Mouse (Mus musculus): ENCODE data around the gene Vmac. TPM values are rescaled to one million over a fixed set of nuclear protein-coding genes. Genes with fewer than 3 reads are reported as not detected.

Gene Vmac
- polyA plus RNA-seq, 1 experiment, result 4.5 TPM

- Histone ChIP-seq H3K36me3 (ENCODE audit: control insufficient read depth, insufficient read depth) (no peaks in the 10 kb centered on the region), H3ac (ENCODE audit: control insufficient read depth, insufficient read length, low read depth) (no peak overlapping the region), H3K4me3 (ENCODE audit: insufficient read depth, poor library complexity, severe bottlenecking) (no peak overlapping the region), H3K79me2 (ENCODE audit: control insufficient read depth, insufficient read depth) (no peaks in the 10 kb centered on the region), H3K79me3 (ENCODE audit: low read depth) (no peaks in the 10 kb centered on the region), H3K27me3 (ENCODE audit: control insufficient read depth, insufficient read depth, insufficient read length) (peaks cover 41% of the 10 kb centered on the region)
- TF ChIP-seq FOSL1 (IDR thresholded peaks at IDR 0.05; ENCODE audit: insufficient read depth, low read length, poor library complexity, severe bottlenecking) (no peak), CTCF (IDR thresholded peaks at IDR 0.05; ENCODE audit: control insufficient read depth, insufficient read depth, insufficient read length) (no peak)
Observed at GRCm38 (mm10) chr17:56744173-56744572, 26.4 kb upstream of the Vmac start.

- TF ChIP-seq MYOD1 (IDR thresholded peaks at IDR 0.05; ENCODE audit: control insufficient read depth, insufficient read length, low read depth), result no peak
- no peak for TF ChIP-seq USF1 (IDR thresholded peaks at IDR 0.05; ENCODE audit: low read depth)
- no peak for TF ChIP-seq CTCF (IDR thresholded peaks at IDR 0.05; ENCODE audit: control insufficient read depth, insufficient read depth, insufficient read length)
- TF ChIP-seq MAX (IDR thresholded peaks at IDR 0.05), result no peak
- no peak for TF ChIP-seq FOSL1 (IDR thresholded peaks at IDR 0.05; ENCODE audit: insufficient read depth, low read length, poor library complexity, severe bottlenecking)
- TF ChIP-seq MYOG (IDR thresholded peaks at IDR 0.05; ENCODE audit: control insufficient read depth, extremely low read depth, insufficient read length), result no peak
- no peak for TF ChIP-seq CEBPB (IDR thresholded peaks at IDR 0.05; ENCODE audit: low read depth)
- peaks cover 55% of the 10 kb centered on the region for H3K27me3 ChIP-seq (ENCODE audit: control insufficient read depth, insufficient read depth, insufficient read length)
- H3K4me3 ChIP-seq (ENCODE audit: insufficient read depth, poor library complexity, severe bottlenecking), result no peak overlapping the region
- no peaks in the 10 kb centered on the region for H3K79me2 ChIP-seq (ENCODE audit: control insufficient read depth, insufficient read depth)
- H3K36me3 ChIP-seq (ENCODE audit: control insufficient read depth, insufficient read depth), result no peaks in the 10 kb centered on the region
- H3K79me3 ChIP-seq (ENCODE audit: low read depth), result no peaks in the 10 kb centered on the region
- H3ac ChIP-seq (ENCODE audit: control insufficient read depth, insufficient read length, low read depth), result no peak overlapping the region
Observed at GRCm38 (mm10) chr17:56740788-56741160, 23.0 kb upstream of the Vmac start.

GRCm38 (mm10) chr17:56740118-56740787 lies 22.4 kb upstream of the Vmac start:
- H3K4me3 ChIP-seq (ENCODE audit: insufficient read depth, poor library complexity, severe bottlenecking), result no peak overlapping the region
- peaks cover 58% of the 10 kb centered on the region for H3K27me3 ChIP-seq (ENCODE audit: control insufficient read depth, insufficient read depth, insufficient read length)
- H3ac ChIP-seq (ENCODE audit: control insufficient read depth, insufficient read length, low read depth), result no peak overlapping the region

GRCm38 (mm10) chr17:56738221-56738620 lies 20.4 kb upstream of the Vmac start:
- H3K27me3 ChIP-seq (ENCODE audit: control insufficient read depth, insufficient read depth, insufficient read length), result peaks cover 68% of the 10 kb centered on the region
- no peaks in the 10 kb centered on the region for H3K79me3 ChIP-seq (ENCODE audit: low read depth)
- no peaks in the 10 kb centered on the region for H3K36me3 ChIP-seq (ENCODE audit: control insufficient read depth, insufficient read depth)
- H3ac ChIP-seq (ENCODE audit: control insufficient read depth, insufficient read length, low read depth), result no peak overlapping the region
- TF ChIP-seq USF1 (IDR thresholded peaks at IDR 0.05; ENCODE audit: low read depth), result no peak
- TF ChIP-seq CEBPB (IDR thresholded peaks at IDR 0.05; ENCODE audit: low read depth), result no peak
- no peak for TF ChIP-seq MYOD1 (IDR thresholded peaks at IDR 0.05; ENCODE audit: control insufficient read depth, insufficient read length, low read depth)
- no peak for TF ChIP-seq FOSL1 (IDR thresholded peaks at IDR 0.05; ENCODE audit: insufficient read depth, low read length, poor library complexity, severe bottlenecking)
- no peak for TF ChIP-seq MAX (IDR thresholded peaks at IDR 0.05)
- no peak for TF ChIP-seq CTCF (IDR thresholded peaks at IDR 0.05; ENCODE audit: control insufficient read depth, insufficient read depth, insufficient read length)
- TF ChIP-seq MYOG (IDR thresholded peaks at IDR 0.05; ENCODE audit: control insufficient read depth, extremely low read depth, insufficient read length), result no peak
- H3K79me2 ChIP-seq (ENCODE audit: control insufficient read depth, insufficient read depth), result no peaks in the 10 kb centered on the region
- H3K4me3 ChIP-seq (ENCODE audit: insufficient read depth, poor library complexity, severe bottlenecking), result no peak overlapping the region

More at GRCm38 (mm10) chr17:56740118-56740787, 22.4 kb upstream of the Vmac start:
- Histone ChIP-seq H3K79me2 (ENCODE audit: control insufficient read depth, insufficient read depth) (no peaks in the 10 kb centered on the region), H3K79me3 (ENCODE audit: low read depth) (no peaks in the 10 kb centered on the region), H3K36me3 (ENCODE audit: control insufficient read depth, insufficient read depth) (no peaks in the 10 kb centered on the region)
- TF ChIP-seq USF1 (IDR thresholded peaks at IDR 0.05; ENCODE audit: low read depth) (no peak), CEBPB (IDR thresholded peaks at IDR 0.05; ENCODE audit: low read depth) (no peak), MAX (IDR thresholded peaks at IDR 0.05) (no peak), MYOG (IDR thresholded peaks at IDR 0.05; ENCODE audit: control insufficient read depth, extremely low read depth, insufficient read length) (no peak)

GRCm38 (mm10) chr17:56736534-56736933 lies 18.7 kb upstream of the Vmac start:
- no peak overlapping the region for H3K4me3 ChIP-seq (ENCODE audit: insufficient read depth, poor library complexity, severe bottlenecking)
- TF ChIP-seq CTCF (IDR thresholded peaks at IDR 0.05; ENCODE audit: control insufficient read depth, insufficient read depth, insufficient read length), result no peak
- no peak for TF ChIP-seq MAX (IDR thresholded peaks at IDR 0.05)
- no peak for TF ChIP-seq CEBPB (IDR thresholded peaks at IDR 0.05; ENCODE audit: low read depth)
- no peak for TF ChIP-seq FOSL1 (IDR thresholded peaks at IDR 0.05; ENCODE audit: insufficient read depth, low read length, poor library complexity, severe bottlenecking)
- no peak for TF ChIP-seq USF1 (IDR thresholded peaks at IDR 0.05; ENCODE audit: low read depth)
- no peak for TF ChIP-seq MYOD1 (IDR thresholded peaks at IDR 0.05; ENCODE audit: control insufficient read depth, insufficient read length, low read depth)
- TF ChIP-seq MYOG (IDR thresholded peaks at IDR 0.05; ENCODE audit: control insufficient read depth, extremely low read depth, insufficient read length), result no peak
- no peaks in the 10 kb centered on the region for H3K79me3 ChIP-seq (ENCODE audit: low read depth)
- peaks cover 70% of the 10 kb centered on the region for H3K27me3 ChIP-seq (ENCODE audit: control insufficient read depth, insufficient read depth, insufficient read length)
- H3K79me2 ChIP-seq (ENCODE audit: control insufficient read depth, insufficient read depth), result no peaks in the 10 kb centered on the region
- H3K36me3 ChIP-seq (ENCODE audit: control insufficient read depth, insufficient read depth), result no peaks in the 10 kb centered on the region
- no peak overlapping the region for H3ac ChIP-seq (ENCODE audit: control insufficient read depth, insufficient read length, low read depth)

GRCm38 (mm10) chr17:56729656-56730055 lies 11.8 kb upstream of the Vmac start:
- no peak for TF ChIP-seq MYOD1 (IDR thresholded peaks at IDR 0.05; ENCODE audit: control insufficient read depth, insufficient read length, low read depth)
- TF ChIP-seq FOSL1 (IDR thresholded peaks at IDR 0.05; ENCODE audit: insufficient read depth, low read length, poor library complexity, severe bottlenecking), result no peak
- no peak for TF ChIP-seq CTCF (IDR thresholded peaks at IDR 0.05; ENCODE audit: control insufficient read depth, insufficient read depth, insufficient read length)
- no peak for TF ChIP-seq MYOG (IDR thresholded peaks at IDR 0.05; ENCODE audit: control insufficient read depth, extremely low read depth, insufficient read length)
- no peak for TF ChIP-seq USF1 (IDR thresholded peaks at IDR 0.05; ENCODE audit: low read depth)
- TF ChIP-seq MAX (IDR thresholded peaks at IDR 0.05), result no peak
- H3K27me3 ChIP-seq (ENCODE audit: control insufficient read depth, insufficient read depth, insufficient read length), result peaks cover 50% of the 10 kb centered on the region
- no peaks in the 10 kb centered on the region for H3K79me3 ChIP-seq (ENCODE audit: low read depth)
- H3ac ChIP-seq (ENCODE audit: control insufficient read depth, insufficient read length, low read depth), result no peak overlapping the region
- no peak overlapping the region for H3K4me3 ChIP-seq (ENCODE audit: insufficient read depth, poor library complexity, severe bottlenecking)
- no peaks in the 10 kb centered on the region for H3K79me2 ChIP-seq (ENCODE audit: control insufficient read depth, insufficient read depth)
- no peaks in the 10 kb centered on the region for H3K36me3 ChIP-seq (ENCODE audit: control insufficient read depth, insufficient read depth)
